In genomic region chr17:67980573-67980972, GRCm38 (mm10) we compare ENCODE assay signal across 18 mouse cellular contexts.
"Had no signal": no experiment of that assay in that cellular context is flagged by ENCODE, and none has a peak within 500 bp of the region (broad histone marks: within the 10 kb centered on the region; RNA-seq: fewer than 3 reads in every experiment).

No protein-coding gene starts in this region.

- DNase-seq: liver, postnatal 0 days; lung, adult 2 months; lung, postnatal 14 days; lung, postnatal 36 days; right cerebral cortex, postnatal 14 days; thymus, adult 2 months; thymus, postnatal 25 days; thymus, postnatal 4 days had no signal

- H3K4me1 ChIP-seq: megakaryocyte, embryonic 14.5 days; midbrain, embryonic 15.5 days; neural tube, embryonic 15.5 days had no signal

- H3K4me2 ChIP-seq: lung, embryonic 15.5 days; midbrain, embryonic 11.5 days; midbrain, embryonic 13.5 days; midbrain, embryonic 15.5 days; neural tube, embryonic 13.5 days; neural tube, embryonic 15.5 days; stomach, embryonic 15.5 days had no signal

- H3K4me3 ChIP-seq: lung, embryonic 15.5 days; megakaryocyte, embryonic 14.5 days; midbrain, embryonic 13.5 days; midbrain, embryonic 15.5 days; neural tube, embryonic 13.5 days; neural tube, embryonic 15.5 days; stomach, embryonic 15.5 days had no signal

- H3K27ac ChIP-seq: lung, embryonic 15.5 days; macrophage; midbrain, embryonic 13.5 days; midbrain, embryonic 15.5 days; neural tube, embryonic 13.5 days; neural tube, embryonic 15.5 days; stomach, embryonic 15.5 days; stomach, postnatal 0 days had no signal

- H3K27me3 ChIP-seq: lung, embryonic 15.5 days; megakaryocyte, embryonic 14.5 days; midbrain, embryonic 13.5 days; midbrain, embryonic 15.5 days; neural tube, embryonic 13.5 days; neural tube, embryonic 15.5 days; stomach, embryonic 15.5 days had no signal

- H3K36me3 ChIP-seq: lung, embryonic 15.5 days; midbrain, embryonic 13.5 days; midbrain, embryonic 15.5 days; neural tube, embryonic 13.5 days; neural tube, embryonic 15.5 days; stomach, embryonic 15.5 days had no signal
